Mouse (Mus musculus) neural tube, embryonic 14.5 days (tissue): Measurements from ENCODE around the gene Kmt5a. TPM values are rescaled to one million over a fixed set of nuclear protein-coding genes. Genes with fewer than 3 reads are reported as not detected.

Experiments used
- ATAC-seq: fragments of 200-750 bp; cut with Nextera tagmentation; 2 replicates; pipeline ENCODE4 v1.8.0; 2017; ENCODE audit warnings: low read depth, mild to moderate bottlenecking, moderate TSS enrichment, moderate library complexity
- H3K27ac ChIP-seq: fragments of 300-500 bp; sonication (generic); 2 replicates; pipeline ENCODE4 v1.5.1; 2014; ENCODE audit warnings: low read depth, mild to moderate bottlenecking, control low read depth, low read length, moderate library complexity, mixed read lengths
- H3K27me3 ChIP-seq: fragments of 300-500 bp; sonication (generic); 2 replicates; pipeline ENCODE4 v1.6.1; 2014; ENCODE audit warnings: low read length; ENCODE audit not compliant: control insufficient read depth, insufficient read depth
- H3K36me3 ChIP-seq: fragments of 300-500 bp; sonication (generic); 2 replicates; pipeline ENCODE4 v1.6.1; 2014; ENCODE audit warnings: low read length, mixed read lengths; ENCODE audit not compliant: control insufficient read depth, insufficient read depth
- H3K4me1 ChIP-seq: fragments of 300-500 bp; sonication (generic); 2 replicates; pipeline ENCODE4 v1.6.1; 2014; ENCODE audit warnings: low read length; ENCODE audit not compliant: control insufficient read depth, insufficient read depth
- H3K4me2 ChIP-seq: fragments of 300-500 bp; sonication (generic); 2 replicates; pipeline ENCODE4 v1.6.1; 2014; ENCODE audit warnings: mild to moderate bottlenecking, low read depth, low read length, control low read depth
- H3K4me3 ChIP-seq: fragments of 300-500 bp; sonication (generic); 2 replicates; pipeline ENCODE4 v1.5.1; 2014; ENCODE audit warnings: low read depth, low read length, control low read depth, mixed read lengths
- H3K9ac ChIP-seq: fragments of 300-500 bp; sonication (generic); replicated peaks from 2 replicates; pipeline ENCODE4 v1.6.1; 2014; ENCODE audit warnings: low read depth, mild to moderate bottlenecking, control low read depth, low read length, mixed read lengths
- H3K9me3 ChIP-seq: fragments of 300-500 bp; sonication (generic); 2 replicates; pipeline ENCODE4 v1.6.1; 2016; ENCODE audit warnings: low read length; ENCODE audit not compliant: control insufficient read depth
- WGBS: fragments of 180-500 bp; shearing (Covaris S2); extraction: QIAGEN DNeasy Blood & Tissue Kit; methylation state at CpG from one replicate; pipeline ENCODE4 v1.1.7; 2014; 5-methylcytosine and 5-hydroxymethylcytosine counted together
- polyA plus RNA-seq: library from polyadenylated mRNA; unstranded; fragments of >200 nt; fragmentation: Nextera tagmentation; extraction: Ambion mirVana; gene quantifications from 2 replicates; pipeline ENCODE4 v1.2.1, GENCODE M21; 2014

Kmt5a gene
- polyA plus RNA-seq, 1 experiment from 2014 or later, result 15.9 TPM

DNA sequence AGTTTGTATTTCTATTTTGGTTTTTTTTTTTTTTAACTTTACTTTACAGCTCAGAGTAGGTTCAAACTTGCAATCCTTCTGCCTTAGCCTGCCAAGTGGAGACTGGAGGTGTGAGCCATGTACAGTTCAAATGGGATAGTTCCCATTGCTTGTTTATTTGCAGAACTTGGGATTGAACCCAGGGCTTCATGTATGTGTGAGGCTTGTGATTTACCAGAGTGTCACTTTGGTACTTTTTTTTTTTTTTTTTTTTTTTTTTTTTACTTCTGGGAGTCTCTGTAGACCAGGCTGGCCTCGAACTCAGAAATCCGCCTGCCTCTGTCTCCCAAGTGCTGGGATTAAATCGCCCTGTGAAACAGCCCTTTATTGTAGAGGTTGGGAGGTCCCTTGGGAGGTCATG is 4.5 kb downstream of the Kmt5a start:
- Histone ChIP-seq H3K27me3 (no peaks in the 10 kb centered on the region), H3K36me3 (peaks cover 19% of the 10 kb centered on the region), H3K4me2 (no peak overlapping the region), H3K4me3 (peak overlapping the region; percentile 84; the same call in 1 of the 2 replicates), H3K4me1 (peaks cover 14% of the 10 kb centered on the region), H3K27ac (no peak overlapping the region), H3K9me3 (no peaks in the 10 kb centered on the region), H3K9ac (no peak overlapping the region)
- ATAC-seq, result no peak
- WGBS, result 77% methylated on average over 3 of the region's 3 CpGs

DNA sequence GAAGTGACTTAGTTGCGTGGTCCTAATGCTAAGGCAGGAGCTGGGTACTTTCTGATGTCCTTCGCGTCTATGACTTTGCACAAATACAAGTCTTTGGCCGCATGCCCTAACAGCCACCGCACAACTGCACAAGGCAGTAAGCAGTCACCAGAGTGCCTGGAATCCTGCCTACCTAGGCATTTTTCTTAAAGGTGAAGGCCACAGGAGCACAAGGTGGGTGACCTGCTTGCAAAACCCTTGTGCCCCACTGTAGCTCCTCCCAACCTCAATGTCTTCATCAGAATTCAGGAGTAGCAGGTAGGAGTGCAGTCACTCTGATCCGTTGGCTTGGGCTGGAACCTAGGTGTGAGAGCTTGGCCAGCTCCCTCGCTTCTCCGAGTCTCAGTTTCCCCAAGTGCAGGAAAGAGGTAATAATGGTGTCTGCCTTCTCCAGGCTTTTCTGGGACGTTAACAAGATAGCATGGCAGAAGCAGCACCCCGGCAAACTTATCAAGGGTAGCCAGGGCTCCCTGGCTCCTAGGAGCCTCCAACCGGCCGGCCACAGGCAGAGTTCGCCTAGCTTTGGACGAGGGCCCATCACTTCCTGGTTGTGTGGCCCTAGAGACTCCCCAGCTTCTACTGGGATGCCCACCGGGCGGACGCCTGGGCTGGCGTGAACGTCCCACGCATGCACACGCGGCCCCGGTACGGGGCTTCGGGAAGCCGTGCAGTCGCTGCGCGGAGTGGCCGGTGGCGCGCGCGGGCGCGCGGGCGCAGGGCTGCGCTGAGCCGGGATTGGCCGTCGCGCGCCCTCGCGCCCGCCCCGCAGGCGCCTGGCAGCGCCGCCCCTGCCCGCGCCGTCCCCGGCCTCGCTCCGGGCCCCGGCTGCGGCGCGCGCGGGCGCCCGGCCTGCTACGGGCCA is 5.2 kb downstream of the Kmt5a start:
- Histone ChIP-seq H3K27me3 (no peaks in the 10 kb centered on the region), H3K4me1 (peaks cover 14% of the 10 kb centered on the region), H3K4me2 (peak overlapping the region; percentile 93), H3K4me3 (peak overlapping the region; percentile 84), H3K9me3 (no peaks in the 10 kb centered on the region), H3K9ac (peak overlapping the region; percentile 93), H3K27ac (peak overlapping the region; percentile 74; the same call in 1 of the 2 replicates), H3K36me3 (peaks cover 25% of the 10 kb centered on the region)
- 6% methylated on average over 47 of the region's 66 CpGs for WGBS
- ATAC-seq, result peak; percentile 95

DNA sequence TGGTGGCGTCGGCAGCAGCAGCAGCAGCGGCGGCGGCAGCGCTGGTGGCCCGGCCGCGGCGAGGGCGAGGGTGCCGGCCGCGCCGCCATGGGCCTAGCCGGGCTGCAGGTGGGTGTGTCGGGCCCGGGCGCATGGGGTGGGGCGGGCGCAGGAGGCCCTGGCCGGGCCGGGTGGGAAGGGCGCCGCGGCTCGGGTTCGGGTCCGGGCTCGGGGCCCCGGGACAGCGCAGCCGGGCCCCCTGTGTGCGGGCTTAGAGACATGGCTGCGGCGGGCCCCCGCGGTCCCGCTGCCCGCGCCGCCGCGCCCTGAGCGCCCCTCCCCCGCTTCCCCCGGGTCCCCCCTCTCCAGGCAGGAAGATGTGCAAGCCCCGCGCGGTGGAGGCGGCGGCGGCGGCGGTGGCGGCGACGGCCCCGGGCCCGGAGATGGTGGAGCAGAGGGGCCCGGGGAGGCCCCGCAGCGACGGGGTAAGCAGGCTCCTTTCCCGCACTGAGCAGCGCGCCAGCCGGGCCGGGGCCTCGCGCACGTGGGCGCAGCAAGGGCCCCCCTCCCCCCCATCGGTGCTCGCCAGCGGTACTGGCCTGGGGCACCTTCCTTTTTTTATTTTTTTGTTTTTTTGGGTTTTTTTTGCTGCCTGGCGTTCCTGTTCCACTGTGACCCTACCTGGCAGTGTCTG is 6.0 kb downstream of the Kmt5a start:
- peak; percentile 58 for ATAC-seq
- Histone ChIP-seq H3K9me3 (no peaks in the 10 kb centered on the region), H3K36me3 (peaks cover 32% of the 10 kb centered on the region), H3K9ac (peak overlapping the region; percentile 93), H3K27me3 (no peaks in the 10 kb centered on the region), H3K4me1 (peaks cover 14% of the 10 kb centered on the region), H3K4me3 (peak overlapping the region; percentile 84), H3K4me2 (peak overlapping the region; percentile 93), H3K27ac (peak overlapping the region; percentile 74)
- WGBS, result 1% methylated on average over 34 of the region's 77 CpGs

DNA sequence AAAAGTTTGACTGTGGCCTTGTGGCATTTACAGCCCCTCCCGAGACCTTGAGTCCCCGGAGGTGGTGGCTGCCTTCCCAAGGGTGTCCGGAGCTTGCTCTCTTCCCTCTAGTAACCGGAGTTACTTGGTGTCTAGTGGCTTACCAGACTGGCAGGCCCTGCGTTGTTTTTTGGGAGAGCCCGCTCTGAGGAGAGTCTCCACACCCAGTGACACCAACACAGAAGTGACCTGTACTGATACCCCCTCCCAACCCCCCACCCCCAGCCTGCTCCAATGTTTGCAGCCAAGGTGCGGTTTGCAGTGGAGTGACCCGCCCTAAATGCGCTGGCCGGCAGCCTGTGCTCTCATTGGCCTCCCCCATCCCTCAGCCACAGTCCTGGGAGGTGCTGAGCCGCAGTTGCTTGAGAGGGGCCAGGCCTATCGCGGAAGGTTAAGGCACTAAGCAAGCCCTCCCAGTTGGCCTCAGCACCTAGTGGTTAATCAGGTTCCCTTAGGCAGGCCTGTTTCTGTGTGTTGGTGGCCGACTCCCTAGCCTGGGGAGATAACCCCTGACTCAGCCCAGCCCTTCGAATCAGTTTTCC is 6.7 kb downstream of the Kmt5a start:
- H3K27me3 ChIP-seq, result no peaks in the 10 kb centered on the region
- H3K4me1 ChIP-seq, result peaks cover 14% of the 10 kb centered on the region
- H3K4me2 ChIP-seq, result peak overlapping the region; percentile 93
- WGBS, result 4% methylated on average over 15 of the region's 15 CpGs
- no peak for ATAC-seq
- peak overlapping the region; percentile 84 for H3K4me3 ChIP-seq
- H3K9me3 ChIP-seq, result no peaks in the 10 kb centered on the region
- H3K36me3 ChIP-seq, result peaks cover 37% of the 10 kb centered on the region
- H3K27ac ChIP-seq, result no peak overlapping the region
- H3K9ac ChIP-seq, result peak overlapping the region; percentile 93

DNA sequence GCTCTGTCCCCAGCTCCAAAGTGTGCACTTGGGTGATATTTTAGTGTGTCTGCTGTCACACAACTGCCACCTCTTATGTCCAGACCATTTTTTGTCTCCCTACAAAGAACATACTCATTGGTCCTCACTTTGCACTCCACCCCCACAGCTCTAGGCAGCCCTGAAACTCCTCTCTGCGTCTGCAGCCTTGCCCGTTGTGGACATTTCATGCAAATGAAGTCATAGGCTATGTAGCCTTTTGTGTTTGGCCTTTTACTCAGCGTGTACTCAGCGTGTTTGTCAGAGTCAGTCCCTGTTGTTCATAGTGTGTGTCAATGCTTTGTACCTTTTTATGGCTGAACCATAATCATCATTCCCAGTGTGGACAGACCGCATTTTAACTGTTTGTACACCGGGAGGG is 9.8 kb downstream of the Kmt5a start:
- Histone ChIP-seq H3K4me3 (no peak overlapping the region), H3K9ac (no peak overlapping the region), H3K27me3 (no peaks in the 10 kb centered on the region), H3K9me3 (no peaks in the 10 kb centered on the region), H3K36me3 (peaks cover 64% of the 10 kb centered on the region), H3K4me1 (peaks cover 13% of the 10 kb centered on the region), H3K4me2 (no peak overlapping the region), H3K27ac (no peak overlapping the region)
- ATAC-seq, result no peak
- 72% methylated on average over 6 of the region's 6 CpGs for WGBS

DNA sequence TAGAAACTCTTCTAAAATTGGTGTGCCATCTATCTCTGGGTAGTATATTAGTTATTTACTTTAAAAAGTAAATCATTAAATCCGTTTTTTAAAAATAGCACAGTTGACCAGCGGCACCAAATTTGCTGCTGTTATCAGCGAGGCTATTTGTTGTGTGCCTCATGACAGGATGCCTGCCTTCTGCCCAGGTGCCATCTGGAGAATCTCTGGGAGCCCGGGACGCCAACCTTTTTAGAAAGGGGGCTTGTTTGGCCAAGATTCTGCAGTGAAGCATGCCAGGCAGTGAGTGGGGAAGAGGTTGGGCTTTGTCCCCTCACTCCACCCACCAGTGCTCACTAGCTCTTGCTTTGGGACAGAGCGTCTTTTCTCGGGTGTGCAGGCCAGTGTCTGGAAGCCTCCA is 10.3 kb downstream of the Kmt5a start:
- H3K4me3 ChIP-seq, result no peak overlapping the region
- ATAC-seq, result no peak
- no peaks in the 10 kb centered on the region for H3K27me3 ChIP-seq
- H3K27ac ChIP-seq, result no peak overlapping the region
- H3K36me3 ChIP-seq, result peaks cover 70% of the 10 kb centered on the region
- no peak overlapping the region for H3K4me2 ChIP-seq
- no peaks in the 10 kb centered on the region for H3K9me3 ChIP-seq
- H3K4me1 ChIP-seq, result peaks cover 9% of the 10 kb centered on the region
- 94% methylated on average over 7 of the region's 7 CpGs for WGBS
- no peak overlapping the region for H3K9ac ChIP-seq

DNA sequence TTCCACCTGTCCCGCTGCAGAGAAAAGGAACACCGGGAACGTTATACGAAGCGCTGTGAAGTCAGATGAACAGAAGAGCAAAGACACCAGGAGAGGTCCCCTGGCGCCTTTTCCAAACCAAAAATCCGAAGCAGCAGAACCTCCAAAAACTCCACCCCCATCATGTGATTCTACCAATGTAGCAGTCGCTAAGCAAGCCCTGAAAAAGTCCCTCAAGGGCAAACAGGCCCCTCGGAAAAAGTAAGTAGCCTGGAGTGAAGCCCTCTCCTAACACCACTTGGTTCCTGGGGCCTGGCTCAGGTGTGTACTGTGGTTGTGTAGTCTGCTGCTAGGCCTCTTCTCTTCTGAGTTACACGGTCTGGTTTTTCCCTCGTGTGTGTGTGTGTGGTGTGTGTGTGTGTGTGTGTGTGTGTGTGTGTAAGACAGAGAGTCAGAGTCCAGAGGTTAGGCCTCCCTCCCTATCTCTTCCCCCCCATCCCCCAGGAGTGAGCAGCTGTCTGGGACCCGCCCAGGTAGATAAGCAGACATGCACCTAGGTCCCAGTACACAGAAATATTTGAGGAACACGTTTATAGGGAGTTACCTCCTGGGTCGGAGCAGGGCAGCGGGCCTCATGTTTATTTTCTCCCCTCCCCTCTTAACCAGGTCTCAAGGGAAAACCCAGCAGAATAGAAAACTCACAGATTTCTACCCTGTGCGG is 11.1 kb downstream of the Kmt5a start:
- Histone ChIP-seq H3K27me3 (no peaks in the 10 kb centered on the region), H3K27ac (no peak overlapping the region), H3K4me1 (peaks cover 9% of the 10 kb centered on the region), H3K4me3 (no peak overlapping the region), H3K9me3 (no peaks in the 10 kb centered on the region), H3K4me2 (no peak overlapping the region), H3K36me3 (peaks cover 72% of the 10 kb centered on the region), H3K9ac (no peak overlapping the region)
- ATAC-seq, result no peak
- WGBS, result 89% methylated on average over 16 of the region's 16 CpGs

DNA sequence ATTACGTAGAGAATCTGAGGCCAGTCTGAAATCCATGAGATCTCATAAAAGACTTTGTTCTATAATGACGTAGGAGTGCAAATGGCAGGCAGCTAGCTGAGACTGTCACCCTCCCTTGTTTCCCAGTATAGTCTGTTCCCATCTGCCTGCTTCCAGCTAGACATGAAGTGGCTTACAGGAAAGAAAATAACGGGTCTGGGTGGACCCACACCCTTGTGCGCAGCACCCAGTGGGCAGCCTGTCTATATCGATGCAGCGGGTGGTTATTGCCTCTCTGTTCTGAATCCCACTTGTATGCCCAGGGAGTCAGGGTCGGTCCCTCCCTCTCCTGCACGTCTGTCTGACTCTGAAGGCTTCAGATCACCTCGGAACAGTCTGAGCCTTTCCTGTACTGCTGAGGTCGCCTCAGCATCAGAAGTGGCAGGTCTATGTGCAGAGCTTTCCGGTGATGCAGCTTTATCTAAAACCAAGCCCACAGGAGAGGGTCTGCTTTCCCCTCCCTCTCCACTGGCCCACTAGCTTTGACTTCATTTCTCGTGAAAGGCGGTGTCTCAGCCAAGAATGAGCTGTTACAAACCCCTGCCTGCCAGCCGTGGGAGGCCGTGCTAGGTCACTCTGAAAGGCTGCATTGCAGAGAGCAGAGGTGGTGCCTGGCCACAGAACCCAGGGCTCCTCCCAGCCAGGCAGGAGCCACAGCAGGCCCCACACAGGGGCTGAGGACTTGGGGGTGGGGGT is 12.9 kb downstream of the Kmt5a start:
- Histone ChIP-seq H3K4me1 (no peaks in the 10 kb centered on the region), H3K4me2 (no peak overlapping the region), H3K9ac (0 out of 2 replicates have a peak overlapping the region, but pooled peaks have one; percentile 21), H3K4me3 (no peak overlapping the region), H3K36me3 (peaks cover 85% of the 10 kb centered on the region), H3K27me3 (no peaks in the 10 kb centered on the region), H3K9me3 (no peaks in the 10 kb centered on the region), H3K27ac (no peak overlapping the region)
- 85% methylated on average over 15 of the region's 15 CpGs for WGBS
- no peak for ATAC-seq
